Mouse (Mus musculus) brain, embryonic 18.5 days (tissue): ENCODE data around the gene Sft2d1.

Experiments
- DNase-seq: peaks from one replicate; pipeline ENCODE4 v3.0.0-alpha.2; 2012; ENCODE audit warnings: low read depth, low spot score

Sft2d1 gene

GRCm38 (mm10) chr17:8361281-8362103 is 50.6 kb downstream of the Sft2d1 start:
- no peak for DNase-seq

DNA sequence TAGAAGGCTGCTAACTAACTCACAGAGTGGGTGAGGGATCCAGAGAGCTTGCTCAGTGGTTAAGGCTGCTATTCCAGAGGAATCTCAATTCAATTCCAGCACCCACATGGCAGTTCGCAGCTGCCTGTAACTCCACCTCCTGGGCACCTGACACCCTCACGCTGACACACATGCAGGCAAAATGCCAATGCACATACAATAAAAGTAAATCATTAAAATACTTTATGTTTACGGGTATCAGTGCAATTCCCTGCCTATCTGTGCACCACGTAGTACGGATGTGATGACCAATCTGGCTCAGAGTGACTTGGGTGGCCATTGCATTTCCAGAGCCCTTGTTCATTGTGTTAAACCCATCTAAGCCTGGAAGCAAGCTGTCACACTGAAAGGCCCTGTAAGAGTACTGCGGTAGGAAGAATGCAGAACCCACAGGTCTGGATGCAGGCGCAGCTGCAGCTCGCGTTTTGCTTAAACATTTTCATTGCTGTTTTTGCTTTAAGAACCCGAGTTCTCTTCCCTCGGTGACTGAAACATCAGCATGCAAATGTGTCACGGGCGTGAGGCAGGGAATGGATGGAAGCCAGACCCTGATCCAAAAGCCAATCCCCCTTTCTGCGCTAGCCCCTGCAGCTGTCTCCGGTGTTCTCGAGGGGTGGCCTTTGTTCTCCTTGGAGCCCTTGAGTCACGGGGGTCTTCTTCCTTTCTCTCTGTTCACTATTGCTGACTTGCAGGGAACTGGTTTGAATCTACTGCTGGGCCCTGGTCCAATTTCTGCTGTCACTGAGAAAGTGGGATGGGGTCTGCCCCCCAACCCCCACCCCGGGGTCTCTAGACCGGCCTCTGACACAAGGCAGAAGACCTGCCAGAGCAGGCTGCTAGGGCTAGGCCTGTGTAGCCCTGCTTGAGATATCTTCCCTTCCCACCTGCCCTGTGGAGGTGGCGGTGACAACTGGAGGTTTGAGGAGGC is 56.9 kb downstream of the Sft2d1 start:
- no peak for DNase-seq

DNA sequence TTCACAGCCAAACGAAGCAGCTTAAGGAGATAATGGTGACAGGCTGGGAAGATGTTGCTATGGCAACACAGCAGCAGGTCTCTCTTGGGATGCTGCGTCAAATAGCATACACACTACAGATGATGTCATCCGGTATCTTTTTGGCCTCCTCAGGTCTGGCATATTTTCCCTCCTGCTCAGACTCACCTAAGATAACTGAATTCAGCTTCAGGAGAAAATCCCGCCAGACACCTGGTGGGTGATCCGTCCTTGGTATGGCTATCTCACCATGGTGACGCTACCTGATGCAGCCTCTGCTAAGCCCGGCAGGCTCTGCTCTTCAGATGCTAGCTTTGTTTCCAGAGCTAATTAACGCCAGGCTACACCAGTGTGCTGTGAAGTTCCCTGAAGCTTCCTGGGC is 57.7 kb downstream of the Sft2d1 start:
- DNase-seq = peak; percentile 88

DNA sequence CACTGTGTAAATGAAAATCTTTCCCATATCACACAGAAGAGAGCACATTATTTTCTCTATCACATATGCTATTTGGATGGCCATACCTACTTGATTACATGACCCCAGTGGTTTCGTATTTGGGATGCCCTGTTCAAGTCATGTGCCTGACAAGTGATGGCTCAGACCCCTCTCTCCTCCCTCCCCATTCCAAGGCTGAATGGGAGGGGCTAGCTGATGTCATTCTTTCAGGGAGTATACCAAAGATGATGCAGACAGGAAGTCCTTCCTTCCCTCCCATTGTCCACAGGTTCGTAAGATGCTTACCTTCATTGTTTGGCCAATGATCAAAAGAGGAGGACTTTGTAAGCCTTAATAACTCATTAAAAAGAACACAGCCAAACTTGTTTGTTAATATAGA is 58.3 kb downstream of the Sft2d1 start:
- no peak for DNase-seq

DNA sequence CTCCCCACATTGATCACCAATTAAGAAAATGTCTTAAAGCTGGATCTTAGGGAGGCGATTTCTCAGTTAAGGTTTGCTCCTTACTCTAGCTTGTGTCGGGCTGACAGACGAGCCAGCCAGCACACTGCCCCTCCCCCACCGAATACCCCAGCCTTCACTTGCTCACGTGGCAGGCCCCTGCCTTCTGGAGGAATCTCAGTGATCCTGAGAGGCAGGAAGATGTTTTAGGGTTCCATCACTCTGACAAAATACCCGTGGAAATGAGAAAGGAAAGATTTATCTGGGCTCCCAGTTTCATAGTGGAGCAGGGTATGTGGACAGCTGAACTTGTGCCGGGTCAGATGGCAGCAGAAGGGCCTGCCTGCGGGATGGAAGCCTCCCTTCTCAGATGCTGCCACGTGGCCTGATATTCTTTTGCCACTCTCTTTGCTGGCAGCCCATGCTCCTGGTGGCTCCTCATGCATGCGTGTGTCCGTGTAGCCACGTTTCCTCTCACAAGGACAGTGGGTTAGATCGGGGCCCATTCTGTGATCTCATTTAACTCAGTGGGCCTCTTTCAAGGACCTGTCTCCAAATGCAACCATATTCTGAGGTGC is 59.8 kb downstream of the Sft2d1 start:
- no peak for DNase-seq

GRCm38 (mm10) chr17:8371834-8372233 is 60.9 kb downstream of the Sft2d1 start:
- peak; percentile 83 for DNase-seq

GRCm38 (mm10) chr17:8372286-8373046 is 61.6 kb downstream of the Sft2d1 start:
- peak; percentile 72 for DNase-seq
